Mouse (Mus musculus) hindbrain, embryonic 13.5 days (tissue): Measurements from ENCODE around the gene Gm813. TPM values are rescaled to one million over a fixed set of nuclear protein-coding genes. Genes with fewer than 3 reads are reported as not detected.

Experiments used
- ATAC-seq: fragments of 200-750 bp; cut with Nextera tagmentation; 2 replicates; pipeline ENCODE4 v1.8.0; 2017; ENCODE audit warnings: moderate TSS enrichment; ENCODE audit not compliant: low FRiP score
- H3K27ac ChIP-seq: fragments of 300-500 bp; sonication (generic); 2 replicates; pipeline ENCODE4 v1.5.1; 2015; ENCODE audit warnings: inconsistent platforms, mild to moderate bottlenecking, moderate library complexity
- H3K27me3 ChIP-seq: fragments of 300-500 bp; sonication (generic); 2 replicates; pipeline ENCODE4 v1.6.1; 2015; ENCODE audit warnings: mild to moderate bottlenecking, inconsistent platforms
- H3K36me3 ChIP-seq: fragments of 300-500 bp; sonication (generic); 2 replicates; pipeline ENCODE4 v1.6.1; 2015; ENCODE audit warnings: mild to moderate bottlenecking, inconsistent platforms
- H3K4me1 ChIP-seq: fragments of 300-500 bp; sonication (generic); replicated peaks from 2 replicates; pipeline ENCODE4 v1.6.1; 2015; ENCODE audit warnings: inconsistent platforms
- H3K4me2 ChIP-seq: fragments of 300-500 bp; sonication (generic); 2 replicates; pipeline ENCODE4 v1.6.1; 2015; ENCODE audit warnings: inconsistent platforms, mild to moderate bottlenecking, moderate library complexity
- H3K4me3 ChIP-seq: fragments of 300-500 bp; sonication (generic); 2 replicates; pipeline ENCODE4 v1.5.1; 2015; ENCODE audit warnings: mild to moderate bottlenecking, inconsistent platforms
- H3K9ac ChIP-seq: fragments of 300-500 bp; sonication (generic); 2 replicates; pipeline ENCODE4 v1.6.1; 2015; ENCODE audit warnings: mild to moderate bottlenecking, inconsistent platforms
- H3K9me3 ChIP-seq: fragments of 300-500 bp; sonication (generic); 2 replicates; pipeline ENCODE4 v1.6.1; 2016; ENCODE audit warnings: inconsistent platforms
- WGBS: fragments of 180-500 bp; shearing (Covaris S2); methylation state at CpG from one replicate; pipeline ENCODE4 v1.1.7; 2015; 5-methylcytosine and 5-hydroxymethylcytosine counted together
- polyA plus RNA-seq: library from polyadenylated mRNA; unstranded; fragments of >200 nt; fragmentation: Nextera tagmentation; extraction: Ambion mirVana; gene quantifications from 2 replicates; pipeline ENCODE4 v1.2.1, GENCODE M21; 2015

Gm813 gene
- polyA plus RNA-seq, 1 experiment from 2014 or later: not detected

DNA sequence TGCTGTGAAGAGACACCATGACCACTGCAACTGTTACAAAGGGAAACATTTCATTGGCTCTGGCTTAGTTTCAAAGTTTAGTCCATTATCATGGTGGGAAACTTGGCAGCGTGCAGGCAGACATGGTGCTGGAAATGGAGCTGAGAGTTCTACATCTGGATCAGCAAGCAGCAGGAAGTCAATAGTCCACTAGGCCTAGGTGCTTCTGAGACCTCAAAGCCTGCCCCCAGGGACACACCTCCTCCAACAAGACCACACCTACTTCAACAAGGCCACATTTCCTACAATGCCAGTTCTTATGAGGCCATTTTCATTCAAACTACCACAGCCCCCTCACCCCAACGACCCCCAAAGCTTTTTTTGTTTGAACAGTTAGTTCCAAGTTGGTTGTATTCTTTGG lies 13.0 kb upstream of the Gm813 start:
- Histone ChIP-seq H3K27me3 (no peaks in the 10 kb centered on the region), H3K4me2 (no peak overlapping the region), H3K27ac (no peak overlapping the region), H3K36me3 (no peaks in the 10 kb centered on the region), H3K9me3 (no peaks in the 10 kb centered on the region), H3K9ac (no peak overlapping the region), H3K4me1 (no peaks in the 10 kb centered on the region), H3K4me3 (no peak overlapping the region)
- WGBS: 68% methylated on average over 2 of the region's 2 CpGs
- no peak for ATAC-seq

GRCm38 (mm10) chr16:58628968-58629367 lies 12.2 kb upstream of the Gm813 start:
- no peak for ATAC-seq
- Histone ChIP-seq H3K4me3 (no peak overlapping the region), H3K4me1 (no peaks in the 10 kb centered on the region), H3K9me3 (no peaks in the 10 kb centered on the region), H3K9ac (no peak overlapping the region), H3K36me3 (no peaks in the 10 kb centered on the region), H3K27me3 (no peaks in the 10 kb centered on the region), H3K27ac (no peak overlapping the region), H3K4me2 (no peak overlapping the region)
- 95% methylated on average over 5 of the region's 5 CpGs for WGBS

- Histone ChIP-seq H3K9me3 (no peaks in the 10 kb centered on the region), H3K4me2 (no peak overlapping the region), H3K4me3 (no peak overlapping the region), H3K9ac (no peak overlapping the region), H3K36me3 (no peaks in the 10 kb centered on the region), H3K27me3 (no peaks in the 10 kb centered on the region), H3K4me1 (no peaks in the 10 kb centered on the region), H3K27ac (no peak overlapping the region)
- no peak for ATAC-seq
- 100% methylated on average over 2 of the region's 2 CpGs for WGBS
Measured at GRCm38 (mm10) chr16:58628336-58628680, 11.5 kb upstream of the Gm813 start.

GRCm38 (mm10) chr16:58627597-58628335 lies 11.0 kb upstream of the Gm813 start:
- 90% methylated on average over 4 of the region's 4 CpGs for WGBS
- Histone ChIP-seq H3K4me1 (no peaks in the 10 kb centered on the region), H3K4me3 (no peak overlapping the region), H3K4me2 (no peak overlapping the region), H3K27ac (no peak overlapping the region), H3K9ac (no peak overlapping the region), H3K9me3 (no peaks in the 10 kb centered on the region), H3K36me3 (no peaks in the 10 kb centered on the region), H3K27me3 (no peaks in the 10 kb centered on the region)
- no peak for ATAC-seq

DNA sequence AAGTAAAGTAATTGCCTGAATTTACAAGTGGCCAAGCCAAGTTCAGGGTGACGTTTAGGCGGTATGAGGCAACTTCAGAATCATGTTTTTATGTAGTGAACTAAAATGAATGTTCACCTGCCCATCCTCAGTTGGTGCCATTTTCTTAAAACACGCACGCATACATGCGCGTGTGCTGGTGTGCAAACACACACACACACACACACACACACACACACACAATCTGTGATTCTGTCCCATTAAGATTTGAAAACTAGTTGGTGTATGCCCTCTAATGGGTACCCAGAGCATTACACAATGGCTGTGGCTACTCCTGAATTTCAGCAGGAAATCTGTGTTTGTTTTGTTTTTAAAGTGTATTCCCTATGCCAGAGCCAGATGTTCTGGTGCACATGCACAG lies 7.2 kb upstream of the Gm813 start:
- H3K4me2 ChIP-seq: no peak overlapping the region
- no peaks in the 10 kb centered on the region for H3K9me3 ChIP-seq
- no peaks in the 10 kb centered on the region for H3K27me3 ChIP-seq
- no peaks in the 10 kb centered on the region for H3K36me3 ChIP-seq
- H3K27ac ChIP-seq: no peak overlapping the region
- no peaks in the 10 kb centered on the region for H3K4me1 ChIP-seq
- WGBS: 92% methylated on average over 6 of the region's 6 CpGs
- no peak; the same call in 1 of the 2 replicates for ATAC-seq
- no peak overlapping the region for H3K9ac ChIP-seq
- H3K4me3 ChIP-seq: no peak overlapping the region

GRCm38 (mm10) chr16:58623114-58623513 lies 6.3 kb upstream of the Gm813 start:
- Histone ChIP-seq H3K27ac (no peak overlapping the region), H3K4me2 (no peak overlapping the region), H3K9me3 (no peaks in the 10 kb centered on the region), H3K4me3 (no peak overlapping the region), H3K9ac (no peak overlapping the region), H3K27me3 (no peaks in the 10 kb centered on the region), H3K36me3 (no peaks in the 10 kb centered on the region), H3K4me1 (no peaks in the 10 kb centered on the region)
- ATAC-seq: no peak
- WGBS: 84% methylated on average over 4 of the region's 4 CpGs

- Histone ChIP-seq H3K27ac (no peak overlapping the region), H3K27me3 (no peaks in the 10 kb centered on the region), H3K9me3 (no peaks in the 10 kb centered on the region), H3K36me3 (no peaks in the 10 kb centered on the region), H3K4me3 (no peak overlapping the region), H3K4me1 (no peaks in the 10 kb centered on the region), H3K9ac (no peak overlapping the region), H3K4me2 (no peak overlapping the region)
- WGBS: 94% methylated on average over 3 of the region's 3 CpGs
- no peak for ATAC-seq
Measured at GRCm38 (mm10) chr16:58622377-58622776, 5.6 kb upstream of the Gm813 start.

DNA sequence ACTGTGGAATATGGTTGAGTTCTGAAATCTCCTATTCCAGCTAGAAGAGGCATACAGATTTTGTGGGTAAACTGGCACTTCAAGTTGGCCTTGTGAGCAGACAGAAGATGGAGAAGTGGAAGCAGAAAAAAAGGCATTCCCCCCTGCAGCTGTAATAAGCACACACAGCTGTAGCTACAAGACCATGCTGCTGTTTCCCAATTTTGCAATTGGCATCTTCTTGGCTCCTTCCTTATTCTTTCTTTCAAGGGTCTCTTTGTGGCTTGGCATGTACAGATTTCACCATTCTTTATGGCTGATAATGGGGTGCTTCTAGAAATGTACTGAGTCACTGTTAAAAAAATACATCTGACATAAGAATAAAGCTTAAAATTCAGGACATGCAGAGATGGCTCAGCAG lies 568 bp upstream of the Gm813 start:
- Histone ChIP-seq H3K9ac (no peak overlapping the region), H3K4me1 (no peaks in the 10 kb centered on the region), H3K27me3 (no peaks in the 10 kb centered on the region), H3K36me3 (no peaks in the 10 kb centered on the region), H3K4me3 (no peak overlapping the region), H3K4me2 (no peak overlapping the region), H3K27ac (no peak overlapping the region), H3K9me3 (no peaks in the 10 kb centered on the region)
- ATAC-seq: no peak

DNA sequence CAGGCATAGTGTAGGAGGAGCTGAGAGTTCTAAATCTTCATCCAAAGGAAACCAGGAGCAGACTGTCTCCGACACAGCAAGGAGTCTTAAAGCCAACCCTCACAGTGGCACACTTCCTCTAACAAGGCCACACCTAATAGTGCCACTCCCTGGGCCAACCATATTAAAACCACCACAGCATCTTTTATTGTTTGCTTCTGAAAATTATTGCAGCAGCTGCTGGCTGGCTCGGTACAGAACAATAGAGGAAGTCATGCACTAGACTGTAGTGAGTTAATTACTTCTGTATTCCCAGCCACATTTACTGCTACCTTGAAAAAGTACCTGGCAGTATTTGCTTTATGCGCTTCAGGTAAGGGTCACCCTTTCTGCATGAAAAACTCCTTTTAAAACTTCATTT lies 3.8 kb downstream of the Gm813 start:
- Histone ChIP-seq H3K4me1 (no peaks in the 10 kb centered on the region), H3K9ac (no peak overlapping the region), H3K4me2 (no peak overlapping the region), H3K9me3 (no peaks in the 10 kb centered on the region), H3K4me3 (no peak overlapping the region), H3K36me3 (no peaks in the 10 kb centered on the region), H3K27me3 (no peaks in the 10 kb centered on the region), H3K27ac (no peak overlapping the region)
- 78% methylated on average over 3 of the region's 3 CpGs for WGBS
- ATAC-seq: no peak

DNA sequence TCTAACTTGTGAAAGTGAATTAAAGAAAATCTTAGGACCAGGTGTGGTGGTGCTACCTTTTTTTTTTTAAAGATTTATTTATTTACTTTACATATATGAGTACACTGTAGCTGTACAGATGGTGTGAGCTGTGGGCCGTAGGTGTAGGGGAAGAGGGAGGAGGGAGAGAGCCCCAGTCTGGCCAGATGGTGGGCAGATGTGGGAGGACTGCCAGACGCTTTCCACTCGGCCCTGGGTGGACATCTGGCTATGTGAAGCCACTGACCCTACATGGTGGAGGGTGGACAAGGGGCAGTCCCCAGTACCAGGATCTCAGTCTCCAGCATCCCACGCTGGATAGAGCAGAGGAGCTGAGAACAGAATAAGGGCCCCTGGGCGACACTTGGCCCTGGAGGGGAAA lies 9.7 kb downstream of the Gm813 start:
- ATAC-seq: no peak
- H3K36me3 ChIP-seq: no peaks in the 10 kb centered on the region
- H3K9ac ChIP-seq: no peak overlapping the region
- no peaks in the 10 kb centered on the region for H3K4me1 ChIP-seq
- 74% methylated on average over 5 of the region's 5 CpGs for WGBS
- H3K27ac ChIP-seq: no peak overlapping the region
- no peaks in the 10 kb centered on the region for H3K9me3 ChIP-seq
- H3K4me2 ChIP-seq: no peak overlapping the region
- no peaks in the 10 kb centered on the region for H3K27me3 ChIP-seq
- H3K4me3 ChIP-seq: no peak overlapping the region

DNA sequence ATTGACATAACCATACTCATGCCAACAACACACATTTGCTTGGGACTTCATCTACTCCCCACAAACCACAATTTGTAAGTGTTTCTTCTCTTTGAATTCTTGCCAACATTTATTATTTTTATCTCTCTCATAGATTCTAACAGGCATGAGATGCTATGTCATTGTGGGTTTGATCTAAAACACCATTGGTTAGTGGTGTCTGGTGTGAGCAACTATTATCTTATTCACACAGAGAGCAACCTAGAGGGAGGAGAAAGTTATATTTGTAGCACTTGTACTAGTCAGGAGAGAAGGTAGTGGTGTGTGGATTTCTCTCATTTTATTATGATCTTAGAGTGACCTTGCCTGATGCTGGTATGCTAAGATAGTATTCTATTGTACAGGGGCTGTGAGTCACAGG lies 12.1 kb downstream of the Gm813 start:
- Histone ChIP-seq H3K9me3 (no peaks in the 10 kb centered on the region), H3K4me2 (no peak overlapping the region), H3K27ac (no peak overlapping the region), H3K4me3 (no peak overlapping the region), H3K36me3 (no peaks in the 10 kb centered on the region), H3K9ac (no peak overlapping the region), H3K4me1 (no peaks in the 10 kb centered on the region), H3K27me3 (no peaks in the 10 kb centered on the region)
- no peak for ATAC-seq

DNA sequence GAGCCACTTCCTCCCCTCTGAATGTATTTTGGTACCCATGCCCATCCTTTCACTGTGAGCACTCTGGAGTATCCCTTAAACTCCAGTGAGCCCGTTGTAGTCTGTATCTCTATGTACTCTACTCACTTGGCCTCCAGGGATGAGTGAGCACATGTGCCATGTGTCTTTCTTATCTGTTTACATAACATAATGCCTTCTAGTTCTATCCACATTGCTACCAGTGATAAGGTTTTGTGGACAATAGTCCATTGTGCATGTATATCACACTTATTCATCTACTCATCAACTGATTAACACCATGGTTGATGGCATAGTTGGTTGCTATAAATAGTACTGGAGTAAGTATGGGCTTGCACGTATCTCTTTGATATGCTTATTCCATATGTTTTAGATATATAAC lies 12.9 kb downstream of the Gm813 start:
- Histone ChIP-seq H3K36me3 (no peaks in the 10 kb centered on the region), H3K4me3 (no peak overlapping the region), H3K4me2 (no peak overlapping the region), H3K27me3 (no peaks in the 10 kb centered on the region), H3K9ac (no peak overlapping the region), H3K27ac (no peak overlapping the region), H3K4me1 (no peaks in the 10 kb centered on the region), H3K9me3 (no peaks in the 10 kb centered on the region)
- ATAC-seq: no peak
- WGBS: 82% methylated on average over 2 of the region's 2 CpGs

DNA sequence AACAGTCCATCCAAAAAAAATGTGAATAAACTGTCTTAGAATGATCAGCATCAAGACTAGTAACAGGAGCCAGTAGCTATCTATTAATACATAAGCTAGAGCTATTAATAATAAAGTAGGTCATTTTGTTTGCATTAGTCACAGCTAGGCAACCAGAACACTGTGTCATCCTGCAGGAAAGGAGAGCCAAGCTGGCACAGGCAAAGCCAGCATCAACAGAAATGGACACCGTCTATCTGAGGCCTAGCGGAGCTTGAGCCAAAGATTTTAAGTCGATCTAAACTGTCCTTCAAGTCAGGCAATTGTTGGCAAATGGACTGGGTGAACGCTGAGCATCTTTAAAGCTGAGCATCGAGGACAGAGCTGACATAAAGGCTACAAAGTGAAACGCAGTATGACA lies 15.9 kb downstream of the Gm813 start:
- no peak for ATAC-seq
- no peaks in the 10 kb centered on the region for H3K27me3 ChIP-seq
- H3K9me3 ChIP-seq: no peaks in the 10 kb centered on the region
- H3K4me2 ChIP-seq: no peak overlapping the region
- no peak overlapping the region for H3K4me3 ChIP-seq
- H3K9ac ChIP-seq: no peak overlapping the region
- H3K4me1 ChIP-seq: no peaks in the 10 kb centered on the region
- H3K36me3 ChIP-seq: no peaks in the 10 kb centered on the region
- WGBS: 93% methylated on average over 6 of the region's 6 CpGs
- H3K27ac ChIP-seq: no peak overlapping the region
